Mouse (Mus musculus) C2C12 (cell line): ENCODE results near the gene Ssh2. TPM values are rescaled to one million over a fixed set of nuclear protein-coding genes. Genes with fewer than 3 reads are reported as not detected.
"Not testable (repeated sequence)": the region's sequence is repeated elsewhere in the genome, so short reads cannot be mapped to it uniquely, and the experiment has no call there.

Experiments
- H3K27me3 ChIP-seq: one replicate; pipeline ENCODE4 v1.6.1; 2011; ENCODE audit not compliant: control insufficient read depth, insufficient read depth, insufficient read length
- H3K36me3 ChIP-seq: one replicate; pipeline ENCODE4 v1.6.1; 2011; ENCODE audit not compliant: control insufficient read depth, insufficient read depth
- H3K4me3 ChIP-seq: one replicate; pipeline ENCODE4 v1.5.1; 2011; ENCODE audit warnings: mild to moderate bottlenecking, control low read depth; ENCODE audit not compliant: poor library complexity, insufficient read depth, severe bottlenecking
- H3K79me2 ChIP-seq: one replicate; pipeline ENCODE4 v1.6.1; 2011; ENCODE audit not compliant: control insufficient read depth, insufficient read depth
- H3K79me3 ChIP-seq: one replicate; pipeline ENCODE4 v1.6.1; 2011; ENCODE audit warnings: low read depth, control low read depth
- H3ac ChIP-seq: one replicate; pipeline ENCODE3; 2011; ENCODE audit warnings: low read depth; ENCODE audit not compliant: control insufficient read depth, insufficient read length
- CEBPB ChIP-seq: IDR thresholded peaks from one replicate; pipeline ENCODE4 v1.6.1; 2011; ENCODE audit warnings: low read depth, mild to moderate bottlenecking, control low read depth, moderate library complexity
- CTCF ChIP-seq: IDR thresholded peaks from one replicate; pipeline ENCODE4 v1.5.1; 2011; ENCODE audit not compliant: control insufficient read depth, insufficient read depth, insufficient read length
- FOSL1 ChIP-seq: IDR thresholded peaks from one replicate; pipeline ENCODE4 v1.8.0; 2011; ENCODE audit warnings: mild to moderate bottlenecking, low read length; ENCODE audit not compliant: poor library complexity, insufficient read depth, severe bottlenecking
- MAX ChIP-seq: IDR thresholded peaks from one replicate; pipeline ENCODE4 v1.6.1; 2011; ENCODE audit warnings: mild to moderate bottlenecking, control low read depth
- MYOD1 ChIP-seq: IDR thresholded peaks from one replicate; pipeline ENCODE4 v1.6.1; 2011; ENCODE audit warnings: low read depth; ENCODE audit not compliant: control insufficient read depth, insufficient read length
- MYOG ChIP-seq: IDR thresholded peaks from one replicate; pipeline ENCODE4 v1.6.1; 2011; ENCODE audit not compliant: control insufficient read depth, insufficient read length; ENCODE audit errors: extremely low read depth
- USF1 ChIP-seq: IDR thresholded peaks from one replicate; pipeline ENCODE4 v1.6.1; 2011; ENCODE audit warnings: low read depth, mild to moderate bottlenecking, control low read depth, moderate library complexity
- polyA plus RNA-seq: library from polyadenylated mRNA; unstranded; fragments of >200 nt; fragmentation: generic; extraction: Trizol; gene quantifications from one replicate; pipeline ENCODE4 v1.2.1, GENCODE M21; 2012; ENCODE audit warnings: missing spikeins

Gene Ssh2
- polyA plus RNA-seq, 1 experiment = 2.7 TPM

- TF ChIP-seq MAX (no peak), USF1 (no peak), FOSL1 (no peak), MYOD1 (no peak), CEBPB (no peak), MYOG (no peak), CTCF (no peak)
- Histone ChIP-seq H3ac (no peak overlapping the region), H3K36me3 (no peaks in the 10 kb centered on the region), H3K79me3 (no peaks in the 10 kb centered on the region), H3K27me3 (no peaks in the 10 kb centered on the region), H3K79me2 (no peaks in the 10 kb centered on the region), H3K4me3 (no peak overlapping the region)
Measured at GRCm38 (mm10) chr11:77384151-77384550, 168.1 kb downstream of the Ssh2 start.

- Histone ChIP-seq H3K36me3 (no peaks in the 10 kb centered on the region), H3K4me3 (no peak overlapping the region), H3K79me2 (no peaks in the 10 kb centered on the region), H3K27me3 (no peaks in the 10 kb centered on the region), H3K79me3 (no peaks in the 10 kb centered on the region), H3ac (no peak overlapping the region)
- TF ChIP-seq MAX (peak; percentile 90), MYOD1 (no peak), FOSL1 (no peak), CTCF (no peak), USF1 (peak; percentile 19), MYOG (no peak), CEBPB (peak; percentile 100)
Measured at GRCm38 (mm10) chr11:77385706-77386690, 169.9 kb downstream of the Ssh2 start.

DNA sequence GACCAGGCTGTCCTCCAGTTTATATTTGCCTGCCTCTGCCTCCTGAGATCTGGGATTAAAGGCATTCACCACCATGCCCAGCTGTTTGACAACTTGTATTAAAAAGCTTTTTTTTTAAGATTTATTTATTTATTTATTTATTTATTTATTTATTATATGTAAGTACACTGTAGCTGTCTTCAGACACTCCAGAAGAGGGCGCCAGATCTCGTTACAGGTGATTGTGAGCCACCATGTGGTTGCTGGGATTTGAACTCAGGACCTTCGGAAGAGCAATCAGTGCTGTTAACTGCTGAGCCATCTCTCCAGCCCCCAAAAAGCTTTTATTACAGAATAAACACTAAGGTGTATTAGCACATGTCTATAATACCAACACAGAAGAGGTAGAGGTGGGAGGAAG is 172.1 kb downstream of the Ssh2 start:
- H3K79me3 ChIP-seq, H3K36me3 ChIP-seq, H3K4me3 ChIP-seq, H3K79me2 ChIP-seq, H3ac ChIP-seq, H3K27me3 ChIP-seq: not testable (repeated sequence)

- Histone ChIP-seq H3ac (no peak overlapping the region), H3K27me3 (no peaks in the 10 kb centered on the region), H3K36me3 (no peaks in the 10 kb centered on the region), H3K4me3 (no peak overlapping the region), H3K79me3 (no peaks in the 10 kb centered on the region), H3K79me2 (no peaks in the 10 kb centered on the region)
- TF ChIP-seq CEBPB (no peak), MYOG (no peak), CTCF (no peak), FOSL1 (no peak), USF1 (no peak), MAX (no peak), MYOD1 (no peak)
Measured at GRCm38 (mm10) chr11:77395539-77395938, 179.5 kb downstream of the Ssh2 start.

DNA sequence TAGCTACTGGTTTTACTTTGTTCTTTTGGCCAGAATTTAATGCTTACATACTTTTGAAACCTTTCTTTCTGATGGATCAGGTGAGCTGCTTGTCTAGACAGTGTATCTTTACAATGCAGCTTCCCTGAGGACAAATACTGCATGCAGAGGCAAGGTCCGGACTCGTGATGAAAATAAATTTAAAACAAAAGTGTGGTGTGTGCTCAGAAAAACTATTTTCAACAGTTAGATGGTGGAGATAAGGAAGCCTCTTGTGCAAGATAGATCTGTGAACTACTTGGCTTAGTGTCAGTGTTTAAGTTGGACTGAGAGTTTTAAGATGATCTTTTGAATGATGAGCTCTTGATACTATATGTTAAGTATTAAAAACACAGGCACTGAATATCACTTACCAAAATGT is 186.4 kb downstream of the Ssh2 start:
- TF ChIP-seq USF1 (no peak), MAX (no peak), MYOG (no peak), FOSL1 (no peak), CEBPB (no peak), MYOD1 (no peak), CTCF (no peak)
- H3K36me3 ChIP-seq = no peaks in the 10 kb centered on the region
- no peaks in the 10 kb centered on the region for H3K79me2 ChIP-seq

GRCm38 (mm10) chr11:77406329-77406728 is 190.2 kb downstream of the Ssh2 start:
- Histone ChIP-seq H3K79me2 (no peaks in the 10 kb centered on the region), H3ac (no peak overlapping the region), H3K36me3 (peaks cover 16% of the 10 kb centered on the region), H3K79me3 (no peaks in the 10 kb centered on the region), H3K4me3 (no peak overlapping the region), H3K27me3 (no peaks in the 10 kb centered on the region)
- TF ChIP-seq USF1 (no peak), MYOD1 (no peak), FOSL1 (no peak), CTCF (no peak), CEBPB (no peak), MAX (no peak), MYOG (no peak)

More for the DNA sequence above, 186.4 kb downstream of the Ssh2 start:
- Histone ChIP-seq H3K4me3 (no peak overlapping the region), H3ac (no peak overlapping the region), H3K27me3 (no peaks in the 10 kb centered on the region), H3K79me3 (no peaks in the 10 kb centered on the region)
